Mouse (Mus musculus): Measurements from ENCODE around the gene Rad23a.

- TF ChIP-seq CTCF (conservative IDR thresholded peaks at IDR 0.05; ENCODE audit: low read length) (no peak), POU5F1 (IDR thresholded peaks at IDR 0.05; ENCODE audit: borderline replicate concordance, low read length) (no peak)
Measured at GRCm38 (mm10) chr8:84797256-84797797, 43.1 kb downstream of the Rad23a start.
